In genomic region chr19:38507251-38507965, GRCm38 (mm10) we compare ENCODE assay signal across 10 mouse cellular contexts. TPM values are rescaled to one million over a fixed set of nuclear protein-coding genes. Genes with fewer than 3 reads are reported as not detected.
DNase-seq lines count a peak whose midpoint lies in the region; ATAC-seq and TF ChIP-seq lines count a peak whose summit lies in the region.
"Had no signal": no experiment of that assay in that cellular context is flagged by ENCODE, and none has a peak within 500 bp of the region (broad histone marks: within the 10 kb centered on the region; RNA-seq: fewer than 3 reads in every experiment).

No protein-coding gene starts in this region.

- no peak for TF ChIP-seq EP300 in ES-Bruce4 (IDR thresholded peaks at IDR 0.05; ENCODE audit: insufficient read depth, low read depth, low read length)

- no peak overlapping the region for H3K9ac ChIP-seq in ES-Bruce4 (ENCODE audit: low read depth, poor library complexity, severe bottlenecking)
- H3K9ac ChIP-seq in hindbrain, embryonic 14.5 days = no peak overlapping the region
- H3K9ac ChIP-seq in midbrain, embryonic 14.5 days (replicated peaks; ENCODE audit: low read length) = no peak overlapping the region

- H3K4me1 ChIP-seq in ES-Bruce4 (ENCODE audit: control insufficient read depth, insufficient read depth, low read length) = peaks cover 2% of the 10 kb centered on the region
- H3K4me1 ChIP-seq in hindbrain, embryonic 14.5 days (replicated peaks; ENCODE audit: control insufficient read depth, insufficient read depth, low read length) = 0 out of 2 replicates have a peak, but pooled peaks cover 2% of the 10 kb centered on the region
- H3K4me1 ChIP-seq in midbrain, embryonic 14.5 days (ENCODE audit: control insufficient read depth, insufficient read depth, low read length) = no peaks in the 10 kb centered on the region

- no peaks in the 10 kb centered on the region for H3K27me3 ChIP-seq in ES-Bruce4 (ENCODE audit: control insufficient read depth, insufficient read depth, low read length, poor library complexity, severe bottlenecking)
- H3K27me3 ChIP-seq in hindbrain, embryonic 14.5 days (ENCODE audit: control insufficient read depth, insufficient read depth, low read length) = no peaks in the 10 kb centered on the region
- H3K27me3 ChIP-seq in midbrain, embryonic 14.5 days (ENCODE audit: control insufficient read depth, insufficient read depth, low read length) = no peaks in the 10 kb centered on the region

- no peak for TF ChIP-seq POLR2A in ES-Bruce4 (IDR thresholded peaks at IDR 0.05; ENCODE audit: insufficient read depth, low read length)
- no peak for TF ChIP-seq POLR2A in brain, embryonic 14.5 days (IDR thresholded peaks at IDR 0.05; ENCODE audit: borderline replicate concordance, extremely low read depth, insufficient read depth, insufficient read length, poor library complexity, severe bottlenecking)

- peak; percentile 76 for DNase-seq in brain, embryonic 14.5 days (ENCODE audit: low read depth)
- no peak for DNase-seq in hindbrain, embryonic 14.5 days (ENCODE audit: low spot score)
- DNase-seq in midbrain, embryonic 14.5 days = peak; percentile 31
- no peak for DNase-seq in cerebellum, adult 11 months
- no peak for DNase-seq in lung, adult 18-20 months
- no peak for DNase-seq in adipocyte (ENCODE audit: low spot score)
- no peak for DNase-seq in cerebellum, postnatal 36 days
- DNase-seq: kidney, postnatal 4 days had no signal

- no peak overlapping the region for H3K4me2 ChIP-seq in hindbrain, embryonic 14.5 days (replicated peaks)
- no peak overlapping the region for H3K4me2 ChIP-seq in midbrain, embryonic 14.5 days (ENCODE audit: low read length)

- H3K36me3 ChIP-seq in ES-Bruce4 (ENCODE audit: control insufficient read depth, insufficient read depth, low read length, poor library complexity, severe bottlenecking) = no peaks in the 10 kb centered on the region
- H3K36me3 ChIP-seq in hindbrain, embryonic 14.5 days (replicated peaks; ENCODE audit: control insufficient read depth, insufficient read depth) = no peaks in the 10 kb centered on the region
- no peaks in the 10 kb centered on the region for H3K36me3 ChIP-seq in midbrain, embryonic 14.5 days (ENCODE audit: control insufficient read depth, insufficient read depth, low read length)

- no peaks in the 10 kb centered on the region for H3K9me3 ChIP-seq in ES-Bruce4 (replicated peaks; ENCODE audit: control insufficient read depth, insufficient read depth, low read length, poor library complexity, severe bottlenecking)
- H3K9me3 ChIP-seq in hindbrain, embryonic 14.5 days (ENCODE audit: control insufficient read depth, low read length) = no peaks in the 10 kb centered on the region
- no peaks in the 10 kb centered on the region for H3K9me3 ChIP-seq in midbrain, embryonic 14.5 days (ENCODE audit: control insufficient read depth, low read length)

- 57% methylated on average over 12 of the region's 12 CpGs for WGBS in hindbrain, embryonic 14.5 days
- 70% methylated on average over 12 of the region's 12 CpGs for WGBS in midbrain, embryonic 14.5 days

- TF ChIP-seq CTCF in ES-Bruce4 (IDR thresholded peaks at IDR 0.05; ENCODE audit: low read depth, low read length) = no peak
- TF ChIP-seq CTCF in brain, embryonic 14.5 days (IDR thresholded peaks at IDR 0.05; ENCODE audit: borderline replicate concordance, extremely low read depth, insufficient read depth, insufficient read length) = no peak

- peak; percentile 64; the same call in 1 of the 2 replicates for ATAC-seq in hindbrain, embryonic 14.5 days (ENCODE audit: low FRiP score)
- ATAC-seq in midbrain, embryonic 14.5 days (ENCODE audit: low FRiP score, low TSS enrichment) = no peak

- H3K27ac ChIP-seq in ES-Bruce4 (ENCODE audit: insufficient read depth, low read length) = peak overlapping the region; percentile 86
- H3K27ac ChIP-seq in hindbrain, embryonic 14.5 days = no peak overlapping the region
- no peak overlapping the region for H3K27ac ChIP-seq in midbrain, embryonic 14.5 days (replicated peaks; ENCODE audit: low read depth, low read length)

- no peak overlapping the region for H3K4me3 ChIP-seq in ES-Bruce4 (ENCODE audit: low read depth, low read length)
- no peak overlapping the region for H3K4me3 ChIP-seq in hindbrain, embryonic 14.5 days (replicated peaks; ENCODE audit: low read length)
- no peak overlapping the region for H3K4me3 ChIP-seq in midbrain, embryonic 14.5 days (replicated peaks; ENCODE audit: low read depth, low read length)
- H3K4me3 ChIP-seq: myocyte had no signal

RNA-seq across cellular contexts. Expression of gene Plce1, which starts 26.5 kb away (rescaled TPM):
- polyA plus RNA-seq in ES-Bruce4 (2011; ENCODE audit: insufficient read depth, insufficient read length, low read depth, missing spikeins) = 2.8 and 3.7 TPM in 2 replicates
- 4.9 and 6.2 TPM in 2 replicates for polyA plus RNA-seq in brain, embryonic 14.5 days (2012; rRNA removed)
- polyA plus RNA-seq in hindbrain, embryonic 14.5 days (2014; fragmentation: Nextera tagmentation; extraction: Ambion mirVana) = 4.3 and 4.7 TPM in 2 replicates
- polyA plus RNA-seq in midbrain, embryonic 14.5 days (2014; fragmentation: Nextera tagmentation; extraction: Ambion mirVana) = 2.9 and 4.3 TPM in 2 replicates

Comparison
In these comparisons a context has a peak if more than half of its experiments do, and no peak if none do; other contexts are left out.
1. DNase-seq: peak in brain, embryonic 14.5 days (single experiment) and midbrain, embryonic 14.5 days (single experiment); none in hindbrain, embryonic 14.5 days (single experiment), cerebellum, adult 11 months (single experiment), lung, adult 18-20 months (0 of 2), adipocyte (single experiment) and cerebellum, postnatal 36 days (0 of 2).